Mouse (Mus musculus) right cerebral cortex, postnatal 14 days (tissue): Measurements from ENCODE around the gene Gm14190.
"Not testable (repeated sequence)": the region's sequence is repeated elsewhere in the genome, so short reads cannot be mapped to it uniquely, and the experiment has no call there.

Source experiments
- DNase-seq: peaks from one replicate; pipeline ENCODE4 v3.0.0; 2022

Gene Gm14190

GRCm38 (mm10) chr11:99690463-99690862 lies at the start of gene Gm14190:
TSS of gene Gm14190 (minus strand) at chr11:99690740.
- DNase-seq, result no peak

GRCm38 (mm10) chr11:99734190-99734589 lies 43.6 kb upstream of the Gm14190 start, which contains the start of gene Gm14180:
TSS of gene Gm14180 (minus strand) at chr11:99734290.
- DNase-seq, result no peak

GRCm38 (mm10) chr11:99724061-99724460 lies 33.5 kb upstream of the Gm14190 start:
- no peak for DNase-seq

- no peak for DNase-seq
Measured at GRCm38 (mm10) chr11:99718759-99719158, 28.2 kb upstream of the Gm14190 start.

GRCm38 (mm10) chr11:99685235-99685634 lies 5.3 kb downstream of the Gm14190 start:
- not testable (repeated sequence) for DNase-seq

- no peak for DNase-seq
Measured at GRCm38 (mm10) chr11:99683481-99683880, 7.1 kb downstream of the Gm14190 start.

- no peak for DNase-seq
Measured at GRCm38 (mm10) chr11:99665860-99666259, 24.7 kb downstream of the Gm14190 start, which contains the start of gene Krtap4-6. TSS of gene Krtap4-6 (minus strand) at chr11:99665960.

GRCm38 (mm10) chr11:99662802-99663201 lies 27.7 kb downstream of the Gm14190 start:
- DNase-seq, result no peak

GRCm38 (mm10) chr11:99659256-99659655 lies 31.3 kb downstream of the Gm14190 start:
- no peak for DNase-seq

- not testable (repeated sequence) for DNase-seq
Measured at GRCm38 (mm10) chr11:99658467-99659010, 32.0 kb downstream of the Gm14190 start, which contains the start of gene Gm11563. TSS of gene Gm11563 (minus strand) at chr11:99658960.

- no peak for DNase-seq
Measured at GRCm38 (mm10) chr11:99657051-99657450, 33.5 kb downstream of the Gm14190 start.

GRCm38 (mm10) chr11:99650136-99650535 lies 40.4 kb downstream of the Gm14190 start, which contains the start of gene Gm11555:
TSS of gene Gm11555 (minus strand) at chr11:99650236.
- no peak for DNase-seq

GRCm38 (mm10) chr11:99646444-99646843 lies 44.1 kb downstream of the Gm14190 start:
- peak; percentile 22 for DNase-seq

GRCm38 (mm10) chr11:99644351-99644750 lies 46.2 kb downstream of the Gm14190 start:
- DNase-seq, result no peak

- DNase-seq, result not testable (repeated sequence)
Measured at GRCm38 (mm10) chr11:99643635-99644139, 46.9 kb downstream of the Gm14190 start, which contains the start of gene Krtap4-7. TSS of gene Krtap4-7 (minus strand) at chr11:99644089.

GRCm38 (mm10) chr11:99640926-99641325 lies 49.6 kb downstream of the Gm14190 start:
- no peak for DNase-seq
